Mouse (Mus musculus): ENCODE data around the gene Mn1.

GRCm38 (mm10) chr5:111367937-111368517 is 49.1 kb upstream of the Mn1 start:
- no peak for TF ChIP-seq CTCF (IDR thresholded peaks at IDR 0.05)
- no peak for TF ChIP-seq EP300 (IDR thresholded peaks at IDR 0.05; ENCODE audit: insufficient read depth, low read depth, low read length)

Measured in heart, adult 2 months (tissue).